8 mouse cellular contexts compared by ENCODE assay signal in the genomic region with DNA sequence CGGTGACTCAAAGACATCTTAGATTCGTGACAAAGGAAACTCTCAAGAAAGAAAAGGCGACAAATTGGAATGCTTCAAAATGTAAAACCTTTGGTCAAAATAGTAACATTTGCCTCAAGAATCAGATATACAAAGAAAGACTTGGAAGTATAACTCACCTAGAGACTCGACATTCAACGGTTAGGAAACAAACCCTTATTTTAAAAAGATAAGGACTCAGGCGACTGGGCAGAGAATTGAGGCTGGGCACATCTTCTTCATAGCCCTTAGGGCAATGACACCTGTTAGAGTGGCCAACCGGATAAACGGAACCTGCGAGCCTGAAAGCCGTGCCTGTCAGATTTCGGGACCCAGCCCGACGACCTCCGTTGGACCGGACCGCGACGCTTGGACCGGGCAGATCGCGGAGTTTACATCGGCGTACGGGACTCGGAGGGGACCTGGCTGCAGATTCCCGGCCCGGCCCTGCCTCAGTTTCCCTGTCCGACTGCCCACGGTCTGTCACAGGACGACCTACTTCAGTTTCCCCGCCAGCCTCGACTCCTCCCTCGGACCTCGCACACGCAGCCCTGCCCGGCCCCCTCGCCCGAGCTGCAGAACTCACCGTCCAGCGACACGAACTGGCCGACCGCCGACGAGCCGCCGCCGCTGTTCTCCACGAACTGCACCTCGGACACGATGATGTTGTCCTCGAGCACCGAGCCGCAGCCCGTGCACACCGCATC. TPM values are rescaled to one million over a fixed set of nuclear protein-coding genes. Genes with fewer than 3 reads are reported as not detected.
DNase-seq lines count a peak whose midpoint lies in the region; ATAC-seq and TF ChIP-seq lines count a peak whose summit lies in the region.

No protein-coding gene starts in this region.

- intact Hi-C loops in left cerebral cortex, postnatal 25 days (cut with DNase I): loop anchor here (1.0 to 5.0 kb wide), 3 partner anchors 15 to 158 kb away; a partner anchor contains a TSS

- no peak for ATAC-seq in hindbrain, embryonic 14.5 days (ENCODE audit: low FRiP score)
- no peak for ATAC-seq in midbrain, embryonic 12.5 days (ENCODE audit: low FRiP score, low read depth)
- no peak for ATAC-seq in megakaryocyte progenitor cell, adult 5-6 weeks (replicated peaks; ENCODE audit: poor library complexity)

- TF ChIP-seq POLR2A in testis, adult 2 months (IDR thresholded peaks at IDR 0.05; ENCODE audit: control insufficient read depth, low read depth, low read length): no peak

- H3K27me3 ChIP-seq in testis, adult 2 months (ENCODE audit: control insufficient read depth, insufficient read depth, low read length): no peaks in the 10 kb centered on the region
- H3K27me3 ChIP-seq in hindbrain, embryonic 14.5 days (ENCODE audit: control insufficient read depth, insufficient read depth, low read length): no peaks in the 10 kb centered on the region
- no peaks in the 10 kb centered on the region for H3K27me3 ChIP-seq in midbrain, embryonic 12.5 days

- no peaks in the 10 kb centered on the region for H3K9me3 ChIP-seq in hindbrain, embryonic 14.5 days (ENCODE audit: control insufficient read depth, low read length)
- H3K9me3 ChIP-seq in midbrain, embryonic 12.5 days: no peaks in the 10 kb centered on the region

- peak overlapping the region; percentile 94 for H3K9ac ChIP-seq in hindbrain, embryonic 14.5 days
- peak overlapping the region; percentile 78 for H3K9ac ChIP-seq in midbrain, embryonic 12.5 days (replicated peaks)

- H3K4me2 ChIP-seq in hindbrain, embryonic 14.5 days (replicated peaks): peak overlapping the region; percentile 89
- H3K4me2 ChIP-seq in midbrain, embryonic 12.5 days (replicated peaks): peak overlapping the region; percentile 75

- DNase-seq in embryo, embryonic 10 days (ENCODE audit: low spot score): peak; percentile 65
- no peak for DNase-seq in embryo, embryonic 9.5 days (ENCODE audit: extremely low spot score)
- no peak for DNase-seq in testis, postnatal 10 days (ENCODE audit: low spot score)
- no peak for DNase-seq in hindbrain, embryonic 14.5 days (ENCODE audit: low spot score)
- no peak for DNase-seq in left cerebral cortex, postnatal 25 days (ENCODE audit: low spot score in 2 of 2)

- peak overlapping the region; percentile 97 for H3K4me3 ChIP-seq in testis, adult 2 months (ENCODE audit: control insufficient read depth, low read depth, low read length)
- peak overlapping the region; percentile 92 for H3K4me3 ChIP-seq in hindbrain, embryonic 14.5 days (replicated peaks; ENCODE audit: low read length)
- peak overlapping the region; percentile 63 for H3K4me3 ChIP-seq in midbrain, embryonic 12.5 days

- H3K27ac ChIP-seq in testis, adult 2 months (ENCODE audit: control insufficient read depth, insufficient read depth, low read depth, low read length): peak overlapping the region; percentile 95
- peak overlapping the region; percentile 89 for H3K27ac ChIP-seq in hindbrain, embryonic 14.5 days
- H3K27ac ChIP-seq in midbrain, embryonic 12.5 days (replicated peaks): peak overlapping the region; percentile 92

- H3K4me1 ChIP-seq in testis, adult 2 months (ENCODE audit: control insufficient read depth, insufficient read depth, low read length): peaks cover 7% of the 10 kb centered on the region
- H3K4me1 ChIP-seq in hindbrain, embryonic 14.5 days (replicated peaks; ENCODE audit: control insufficient read depth, insufficient read depth, low read length): peaks cover 25% of the 10 kb centered on the region
- peaks cover 24% of the 10 kb centered on the region for H3K4me1 ChIP-seq in midbrain, embryonic 12.5 days

- TF ChIP-seq CTCF in testis, adult 2 months (IDR thresholded peaks at IDR 0.05; ENCODE audit: control insufficient read depth, insufficient read depth, insufficient replicate concordance, low read depth, low read length): no peak

- 1% methylated on average over 56 of the region's 56 CpGs for WGBS in hindbrain, embryonic 14.5 days
- WGBS in midbrain, embryonic 12.5 days: 2% methylated on average over 56 of the region's 56 CpGs

- no peaks in the 10 kb centered on the region for H3K36me3 ChIP-seq in testis, adult 2 months (ENCODE audit: control insufficient read depth, insufficient read depth, low read length)
- no peaks in the 10 kb centered on the region for H3K36me3 ChIP-seq in hindbrain, embryonic 14.5 days (replicated peaks; ENCODE audit: control insufficient read depth, insufficient read depth)
- H3K36me3 ChIP-seq in midbrain, embryonic 12.5 days: peaks cover 21% of the 10 kb centered on the region; the same call in 1 of the 2 replicates

RNA-seq across cellular contexts. Expression of a gene that starts 0.8 kb away (rescaled TPM):
- 67.1 and 67.8 TPM in 2 replicates for polyA plus RNA-seq in testis, adult 2 months (2012; rRNA removed)
- 41.4 and 46.3 TPM in 2 replicates for polyA plus RNA-seq in hindbrain, embryonic 14.5 days (2014; fragmentation: Nextera tagmentation; extraction: Ambion mirVana)
- polyA plus RNA-seq in midbrain, embryonic 12.5 days (2016; fragmentation: Nextera tagmentation; extraction: Ambion mirVana): 75.9 and 76.2 TPM in 2 replicates
- total RNA-seq in left cerebral cortex, postnatal 25 days (2021): 10 to 100 TPM; 45.0 to 50.4 TPM
- total RNA-seq in megakaryocyte progenitor cell, adult 5-6 weeks (2015): 24.0 and 29.3 TPM in 2 replicates
- 27.2 and 39.0 TPM in 2 replicates for total RNA-seq in megakaryocyte progenitor cell, adult 5-6 weeks (2017)

RNA-seq across cellular contexts. Expression of a gene that starts 14.6 kb away (rescaled TPM):
- polyA plus RNA-seq in testis, adult 2 months (2012; rRNA removed): 216 and 228 TPM in 2 replicates
- 26.8 and 27.9 TPM in 2 replicates for polyA plus RNA-seq in hindbrain, embryonic 14.5 days (2014; fragmentation: Nextera tagmentation; extraction: Ambion mirVana)
- polyA plus RNA-seq in midbrain, embryonic 12.5 days (2016; fragmentation: Nextera tagmentation; extraction: Ambion mirVana): 27.1 and 29.9 TPM in 2 replicates
- total RNA-seq in left cerebral cortex, postnatal 25 days (2021): 10 to 100 TPM; 63.3 to 79.9 TPM
- total RNA-seq in megakaryocyte progenitor cell, adult 5-6 weeks (2015): 16.2 and 16.8 TPM in 2 replicates
- total RNA-seq in megakaryocyte progenitor cell, adult 5-6 weeks (2017): 9.2 and 10.0 TPM in 2 replicates

RNA-seq across cellular contexts. Expression of a gene that starts 23.4 kb away (rescaled TPM):
- 5.5 and 7.5 TPM in 2 replicates for polyA plus RNA-seq in testis, adult 2 months (2012; rRNA removed)
- polyA plus RNA-seq in hindbrain, embryonic 14.5 days (2014; fragmentation: Nextera tagmentation; extraction: Ambion mirVana): 52.2 and 52.8 TPM in 2 replicates
- polyA plus RNA-seq in midbrain, embryonic 12.5 days (2016; fragmentation: Nextera tagmentation; extraction: Ambion mirVana): 26.8 and 28.6 TPM in 2 replicates
- 10 to 100 TPM; 55.9 to 60.9 TPM for total RNA-seq in left cerebral cortex, postnatal 25 days (2021)
- 7.7 and 9.5 TPM in 2 replicates for total RNA-seq in megakaryocyte progenitor cell, adult 5-6 weeks (2015)
- 5.2 and 6.4 TPM in 2 replicates for total RNA-seq in megakaryocyte progenitor cell, adult 5-6 weeks (2017)

RNA-seq across cellular contexts. Expression of a gene that starts 57.8 kb away (rescaled TPM):
- polyA plus RNA-seq in testis, adult 2 months (2012; rRNA removed): 14.8 and 15.6 TPM in 2 replicates
- 60.9 and 70.1 TPM in 2 replicates for polyA plus RNA-seq in hindbrain, embryonic 14.5 days (2014; fragmentation: Nextera tagmentation; extraction: Ambion mirVana)
- polyA plus RNA-seq in midbrain, embryonic 12.5 days (2016; fragmentation: Nextera tagmentation; extraction: Ambion mirVana): 52.9 and 56.6 TPM in 2 replicates
- total RNA-seq in left cerebral cortex, postnatal 25 days (2021): 10 to 100 TPM; 10.8 to 11.5 TPM
- 12.6 and 13.4 TPM in 2 replicates for total RNA-seq in megakaryocyte progenitor cell, adult 5-6 weeks (2015)
- total RNA-seq in megakaryocyte progenitor cell, adult 5-6 weeks (2017): 14.8 TPM in 2 replicates
